ENCODE assay signal across 11 mouse cellular contexts in genomic region chr14:122867531-122868285, GRCm38 (mm10). TPM values are rescaled to one million over a fixed set of nuclear protein-coding genes. Genes with fewer than 3 reads are reported as not detected.
DNase-seq lines count a peak whose midpoint lies in the region; ATAC-seq lines count a peak whose summit lies in the region.
"Had no signal": no experiment of that assay in that cellular context is flagged by ENCODE, and none has a peak within 500 bp of the region (broad histone marks: within the 10 kb centered on the region; RNA-seq: fewer than 3 reads in every experiment).

No protein-coding gene starts in this region.

- H3K9ac ChIP-seq in lung, embryonic 15.5 days: no peak overlapping the region
- H3K9ac ChIP-seq: limb, embryonic 12.5 days had no signal

- no peaks in the 10 kb centered on the region for H3K27me3 ChIP-seq in lung, embryonic 15.5 days

- no peak overlapping the region for H3K27ac ChIP-seq in lung, embryonic 15.5 days
- H3K27ac ChIP-seq: limb, embryonic 12.5 days had no signal

- H3K4me2 ChIP-seq in lung, embryonic 15.5 days: no peak overlapping the region
- H3K4me2 ChIP-seq: limb, embryonic 12.5 days had no signal

- H3K9me3 ChIP-seq in lung, embryonic 15.5 days: no peaks in the 10 kb centered on the region
- H3K9me3 ChIP-seq: limb, embryonic 12.5 days had no signal

- 40% methylated on average over 4 of the region's 4 CpGs for WGBS in lung, embryonic 15.5 days

- H3K36me3 ChIP-seq in lung, embryonic 15.5 days: no peaks in the 10 kb centered on the region
- H3K36me3 ChIP-seq: limb, embryonic 12.5 days had no signal

- DNase-seq in gastrocnemius, postnatal 14 days: peak; percentile 46
- no peak for DNase-seq in gastrocnemius, postnatal 25 days
- no peak for DNase-seq in lung, adult 18-20 months
- peak; percentile 58 for DNase-seq in cerebellum, adult 9-10 months
- peak; percentile 63 for DNase-seq in lung, postnatal 10 days
- no peak for DNase-seq in right cerebral cortex, postnatal 14 days
- DNase-seq in layer of hippocampus, postnatal 14 days (ENCODE audit: low spot score in 2 of 2): no peak
- DNase-seq: kidney, postnatal 25 days had no signal

- no peak overlapping the region for H3K4me3 ChIP-seq in lung, embryonic 15.5 days
- H3K4me3 ChIP-seq: limb, embryonic 12.5 days had no signal

- H3K4me1 ChIP-seq in lung, embryonic 15.5 days: 0 out of 2 replicates have a peak, but pooled peaks cover 7% of the 10 kb centered on the region

- ATAC-seq in lung, embryonic 15.5 days (ENCODE audit: borderline replicate concordance, extremely low read depth, low FRiP score, low TSS enrichment): peak; percentile 84
- ATAC-seq: hindbrain, embryonic 16.5 days had no signal

- intact Hi-C loops in gastrocnemius, postnatal 14 days (cut with DNase I; ENCODE audit: low total_unique reads): no loop called here

RNA-seq across cellular contexts. Expression of gene Ggact, which starts 45.8 kb away (rescaled TPM):
- 10 to 100 TPM; 11.8 to 12.5 TPM for total RNA-seq in gastrocnemius, postnatal 14 days (2021)
- total RNA-seq in gastrocnemius, postnatal 25 days (2021): 10 to 100 TPM; 11.3 to 13.1 TPM
- polyA plus RNA-seq in lung, embryonic 15.5 days (2015; fragmentation: Nextera tagmentation; extraction: Ambion mirVana): 14.1 and 14.7 TPM in 2 replicates
- 10 to 100 TPM; 22.2 to 23.3 TPM for total RNA-seq in layer of hippocampus, postnatal 14 days (2021)

Comparison
In these comparisons a context has a peak if more than half of its experiments do, and no peak if none do; other contexts are left out.
1. DNase-seq: peak in gastrocnemius, postnatal 14 days (single experiment), cerebellum, adult 9-10 months (single experiment) and lung, postnatal 10 days (single experiment); none in gastrocnemius, postnatal 25 days (single experiment), lung, adult 18-20 months (0 of 2), right cerebral cortex, postnatal 14 days (single experiment) and layer of hippocampus, postnatal 14 days (0 of 2).